Mouse (Mus musculus): Measurements from ENCODE around the gene Plppr3. TPM values are rescaled to one million over a fixed set of nuclear protein-coding genes. Genes with fewer than 3 reads are reported as not detected.

The Plppr3 gene
- 10 to 100 TPM; 20.7 to 23.9 TPM for total RNA-seq (2023)

DNA sequence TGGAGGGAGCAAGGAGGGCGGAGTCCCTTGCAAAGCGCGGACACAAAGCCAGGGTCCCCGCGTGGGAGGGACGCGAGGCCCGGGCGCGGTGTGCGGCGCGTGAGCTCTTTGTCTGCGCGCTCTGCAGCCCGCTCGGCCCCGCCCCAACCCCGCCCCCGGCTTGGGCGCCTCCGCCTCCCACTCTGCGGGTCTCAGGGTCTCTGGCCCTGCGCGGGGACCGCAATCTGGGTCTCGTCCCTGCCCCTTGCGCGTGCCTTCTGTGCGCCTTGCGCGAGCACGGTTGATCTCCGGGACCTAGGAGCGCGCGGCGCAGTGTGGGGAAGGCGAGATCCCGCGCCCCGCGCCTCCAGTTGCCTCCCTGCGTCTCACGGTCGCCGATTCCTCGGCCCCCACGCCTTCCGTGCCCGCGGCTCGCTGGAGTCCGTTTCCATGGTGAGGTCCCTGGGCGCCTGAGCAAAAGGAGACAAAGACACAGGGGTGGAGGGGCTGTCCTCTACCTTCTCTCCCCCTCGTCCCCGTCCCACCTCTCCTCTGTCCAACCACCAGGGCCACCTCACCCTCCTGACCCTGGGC lies at the start of gene Plppr3, which contains the start of gene Prtn3:
Gene Plppr3, minus strand, starts transcription at position 345 of the 573 bp plus-strand sequence.
Gene Prtn3, plus strand, starts transcription at position 187 of the 573 bp plus-strand sequence.

DNA sequence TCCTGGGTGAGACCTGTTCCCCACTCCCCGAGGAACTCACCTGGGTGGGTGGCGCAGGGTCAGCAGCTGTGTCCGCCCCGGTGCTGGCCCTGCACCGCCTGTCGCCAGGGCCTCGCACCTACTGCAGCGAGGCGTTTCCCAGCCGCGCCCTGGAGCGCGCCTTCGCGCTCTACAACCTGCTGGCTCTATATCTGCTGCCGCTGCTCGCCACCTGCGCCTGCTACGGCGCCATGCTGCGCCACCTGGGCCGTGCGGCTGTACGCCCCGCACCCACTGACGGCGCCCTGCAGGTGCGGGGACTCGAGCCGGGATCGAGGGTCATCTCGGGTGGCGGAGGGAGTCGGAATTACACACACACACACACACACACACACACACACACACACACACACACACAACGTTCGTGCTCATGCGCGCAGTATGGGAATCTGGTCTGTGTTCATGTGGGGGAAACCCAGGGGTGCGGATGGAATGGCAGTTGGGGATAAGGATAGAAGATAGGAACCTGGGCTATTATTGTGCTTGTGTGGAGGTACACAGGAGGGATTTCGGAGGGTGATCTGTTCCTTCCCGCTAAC lies 46.6 kb upstream of the Plppr3 start, which contains the start of gene R3hdm4:
Gene R3hdm4, minus strand, starts transcription at position 251 of the 578 bp plus-strand sequence.

DNA sequence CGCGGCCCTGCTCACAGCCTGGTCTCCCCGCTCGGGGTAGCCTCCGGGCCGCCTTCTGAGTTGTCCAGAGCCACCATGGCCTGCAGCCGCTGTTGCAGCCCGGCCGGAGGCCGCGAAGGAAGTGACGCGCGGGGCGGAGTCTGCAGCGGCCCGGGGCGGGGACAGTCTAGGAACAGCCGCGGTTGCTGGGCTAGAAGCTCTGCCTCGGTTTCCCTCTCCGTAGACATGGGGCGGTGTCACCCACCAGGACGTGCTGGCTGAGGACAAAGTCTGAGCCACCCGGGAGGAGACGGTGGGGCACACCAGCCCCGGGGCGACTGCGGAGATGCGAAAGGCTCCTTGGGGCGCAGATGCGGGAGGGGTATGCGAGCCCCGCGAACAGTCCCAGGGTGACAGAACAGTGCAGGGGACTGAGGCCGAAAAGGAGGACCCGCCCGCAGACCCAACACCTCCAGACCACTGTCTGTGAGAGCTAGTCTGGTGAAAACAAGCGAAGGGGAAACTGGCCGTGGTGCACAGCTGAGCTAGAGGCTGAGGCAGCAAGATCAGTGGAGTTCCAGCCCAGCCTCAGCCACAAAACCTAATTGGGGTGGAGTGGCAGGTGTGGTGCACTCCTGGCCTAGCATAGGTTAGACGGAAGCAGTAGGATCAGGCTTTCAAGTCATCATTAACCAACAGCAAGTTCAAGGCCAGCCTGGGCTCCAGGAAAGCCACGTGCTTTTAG lies 42.5 kb upstream of the Plppr3 start, which contains the start of gene Kiss1r:
Gene Kiss1r, plus strand, starts transcription at position 164 of the 724 bp plus-strand sequence.

DNA sequence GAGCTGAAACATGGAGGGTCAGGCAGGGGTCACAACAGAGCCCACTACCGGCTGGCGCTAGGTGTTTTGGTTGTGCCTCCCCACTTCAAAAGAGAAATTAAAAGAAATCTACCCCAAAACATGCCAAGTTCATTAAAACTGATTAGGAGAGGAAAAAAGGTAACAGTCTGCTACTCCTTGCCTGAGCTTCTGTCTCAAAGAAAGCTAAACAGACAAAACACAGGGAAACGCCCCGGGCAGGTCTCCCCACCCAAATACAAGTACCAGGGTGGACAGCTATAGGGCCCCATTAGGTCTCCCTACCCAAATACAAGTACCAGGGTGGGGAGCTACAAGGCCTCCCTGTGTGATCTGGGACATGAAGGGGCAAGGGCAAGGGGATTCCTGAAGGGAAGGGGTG lies 36.1 kb upstream of the Plppr3 start, which contains the start of gene Gm26602:
Gene Gm26602, plus strand, starts transcription at position 301 of the 400 bp plus-strand sequence.

DNA sequence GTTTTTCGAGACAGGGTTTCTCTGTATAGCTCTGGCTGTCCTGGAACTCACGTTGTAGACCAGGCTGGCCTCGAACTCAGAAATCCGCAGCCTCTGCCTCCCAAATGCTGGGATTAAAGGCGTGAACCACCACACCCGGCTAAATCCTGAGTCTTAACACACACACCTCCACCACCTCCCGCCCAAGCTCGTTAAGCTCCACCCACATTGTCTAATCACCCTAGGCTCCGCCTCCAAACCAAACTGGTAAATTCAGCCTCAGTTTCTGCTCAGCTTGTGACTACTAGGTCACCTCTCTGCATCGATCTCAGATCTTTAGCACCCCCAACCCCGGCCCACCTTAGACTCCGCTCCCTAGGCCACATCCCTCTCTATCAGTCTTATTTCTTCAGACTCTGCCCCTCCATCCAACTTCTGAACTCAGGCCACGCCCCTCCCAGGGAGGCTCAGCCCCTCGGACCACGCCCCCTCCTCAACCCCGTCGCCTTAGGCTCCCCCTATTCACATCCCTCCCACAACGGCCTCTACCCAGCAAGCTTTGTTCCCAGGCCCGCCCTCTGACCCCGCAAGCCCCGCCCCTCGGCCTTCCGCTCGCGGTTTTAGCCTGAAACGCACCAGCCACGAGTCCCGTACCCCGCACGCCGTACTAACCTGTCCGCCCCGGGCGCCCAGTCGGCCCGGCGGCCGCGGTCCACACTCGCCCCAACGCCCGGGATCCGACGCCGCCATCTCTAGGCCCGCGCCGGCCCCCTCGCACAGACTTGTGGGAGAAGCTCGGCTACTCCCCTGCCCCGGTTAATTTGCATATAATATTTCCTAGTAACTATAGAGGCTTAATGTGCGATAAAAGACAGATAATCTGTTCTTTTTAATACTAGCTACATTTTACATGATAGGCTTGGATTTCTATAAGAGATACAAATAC lies 34.0 kb upstream of the Plppr3 start, which contains the start of gene Med16:
Gene Med16, minus strand, starts transcription at position 757 of the 925 bp plus-strand sequence.

DNA sequence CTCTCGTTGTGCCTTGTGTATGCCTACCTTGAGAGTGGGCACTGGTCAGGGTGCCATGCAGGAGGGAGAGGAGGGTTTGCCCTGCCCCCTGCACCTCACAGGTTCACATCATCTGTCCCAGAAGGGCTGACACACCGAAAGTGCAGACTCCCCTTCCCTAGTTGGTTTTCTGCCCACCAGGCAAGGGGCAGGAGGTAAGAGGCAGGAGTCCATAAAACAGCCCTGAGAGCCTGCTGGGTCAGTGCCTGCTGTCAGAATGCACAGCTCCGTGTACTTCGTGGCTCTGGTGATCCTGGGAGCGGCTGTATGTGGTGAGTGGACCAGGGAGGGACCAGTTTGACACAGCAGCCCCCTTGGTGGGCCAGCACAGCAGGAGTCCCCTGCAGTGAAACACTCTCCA lies 16.2 kb upstream of the Plppr3 start, which contains the start of gene Cfd:
Gene Cfd, plus strand, starts transcription at position 184 of the 400 bp plus-strand sequence.

DNA sequence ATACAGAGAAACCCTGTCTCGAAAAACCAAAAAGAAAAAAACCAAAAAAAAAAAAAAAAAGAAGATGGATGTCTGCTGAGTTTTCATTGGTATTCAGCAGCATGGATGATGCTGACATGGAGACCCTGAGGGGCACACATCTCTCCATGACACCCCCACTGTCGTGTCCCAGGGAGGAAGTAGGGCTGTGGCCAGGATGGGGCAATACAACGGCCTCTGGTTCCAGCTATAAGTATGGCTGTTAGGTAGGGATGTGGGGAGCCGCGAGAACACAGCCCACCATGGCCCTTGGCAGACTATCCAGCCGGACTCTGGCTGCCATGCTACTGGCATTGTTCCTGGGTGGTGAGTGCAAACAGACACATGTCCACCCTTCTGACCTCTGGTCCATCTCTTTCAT lies 11.6 kb upstream of the Plppr3 start, which contains the start of gene Elane:
Gene Elane, plus strand, starts transcription at position 194 of the 400 bp plus-strand sequence.

DNA sequence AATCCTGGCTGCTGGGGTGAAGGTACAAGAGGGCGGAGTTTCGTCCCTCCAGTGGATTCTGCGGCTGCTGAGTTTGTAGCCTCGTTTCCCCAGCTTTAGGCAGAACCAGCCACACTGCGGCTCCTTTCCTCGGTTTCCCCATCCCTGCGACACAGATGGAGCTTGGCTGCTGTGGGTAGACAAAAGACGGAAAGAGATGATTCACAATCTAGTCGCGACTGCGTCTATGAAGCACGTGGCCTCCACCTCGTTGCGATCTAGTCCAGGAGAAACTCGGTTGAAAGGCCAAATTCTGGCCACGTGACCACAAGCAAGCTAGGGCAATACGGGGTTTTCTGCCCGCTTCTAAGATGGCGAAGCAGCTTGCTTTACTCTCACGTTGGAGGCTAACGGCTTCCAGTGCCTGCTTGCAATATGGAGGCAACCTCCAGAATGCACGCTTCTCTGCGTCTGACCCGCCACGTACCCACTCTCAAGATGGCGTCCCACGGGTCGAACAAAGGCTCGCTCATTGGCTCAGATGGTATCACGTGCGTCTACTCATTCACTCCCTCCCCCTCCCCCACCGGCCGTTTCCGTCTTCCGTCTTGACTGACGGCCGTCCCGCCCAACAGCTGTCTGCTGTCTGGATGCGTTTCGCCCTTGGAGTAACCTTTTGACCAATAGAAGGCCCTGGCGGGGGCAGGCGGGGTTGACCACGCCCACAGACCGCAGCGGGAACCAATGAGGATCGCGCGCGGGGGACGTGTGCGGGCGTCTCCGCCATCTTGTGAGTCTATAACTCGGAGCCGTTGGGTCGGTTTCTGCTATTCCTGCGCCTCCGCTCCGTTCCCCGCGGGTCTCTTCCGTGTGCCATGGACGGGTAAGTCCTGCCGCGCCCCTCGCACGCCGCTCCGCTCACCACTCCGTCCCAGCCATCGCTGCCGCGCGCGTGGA lies 20.3 kb downstream of the Plppr3 start, which contains the start of gene Ptbp1:
Gene Ptbp1, plus strand, starts transcription at position 568 of the 936 bp plus-strand sequence.

DNA sequence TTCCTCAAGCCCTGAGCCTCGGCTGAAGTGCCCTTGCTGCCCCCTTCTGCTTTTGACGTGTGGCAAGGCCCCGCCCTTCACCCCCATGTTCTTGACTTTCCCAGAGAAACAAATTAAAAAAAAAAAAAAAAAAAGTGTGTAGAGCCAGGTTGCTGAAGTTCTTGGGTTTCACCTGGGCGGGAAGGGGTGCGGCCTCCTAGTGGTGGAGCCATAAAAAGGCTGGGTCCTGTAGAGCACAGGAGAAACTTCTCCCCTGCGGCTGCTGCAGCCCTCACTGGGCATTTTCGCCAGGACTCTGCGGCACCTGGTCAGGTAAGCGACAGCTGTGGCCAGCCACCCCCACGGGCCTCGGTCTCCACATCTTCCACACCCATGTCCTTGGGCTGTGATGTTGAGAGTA lies 53.7 kb downstream of the Plppr3 start, which contains the start of gene Misp:
Gene Misp, plus strand, starts transcription at position 208 of the 400 bp plus-strand sequence.

Other genes with a start within 250 kb of the Plppr3 start
- not detected for gene Shc2, start 236.7 kb downstream of the Plppr3 start, total RNA-seq (2023)
- not detected for gene Odf3l2, start 228.9 kb downstream of the Plppr3 start, total RNA-seq (2023)
- gene Madcam1, start 210.1 kb downstream of the Plppr3 start, total RNA-seq (2023): not detected
- 10 to 100 TPM; 20.1 to 26.2 TPM for gene Tpgs1, start 205.3 kb downstream of the Plppr3 start, total RNA-seq (2023)
- gene Cdc34, start 192.4 kb downstream of the Plppr3 start, total RNA-seq (2023): 10 to 100 TPM; 66.7 to 77.6 TPM
- 1 to 10 TPM; 1.1 to 1.2 TPM for gene Gzmm, start 185.6 kb downstream of the Plppr3 start, total RNA-seq (2023)
- 100 to 1,000 TPM; 117 to 123 TPM for gene Bsg, start 170.1 kb downstream of the Plppr3 start, total RNA-seq (2023)
- gene Hcn2, start 158.0 kb downstream of the Plppr3 start, total RNA-seq (2023): under 1 TPM; 0.11 to 0.18 TPM
- gene Polrmt, start 128.1 kb downstream of the Plppr3 start, total RNA-seq (2023): 10 to 100 TPM; 13.7 to 15.0 TPM
- gene Fgf22, start 119.6 kb downstream of the Plppr3 start, total RNA-seq (2023): not detected
- 10 to 100 TPM; 25.1 to 26.7 TPM for gene Rnf126, start 107.7 kb downstream of the Plppr3 start, total RNA-seq (2023)
- 1 to 10 TPM; 4.5 to 5.9 TPM for gene Fstl3, start 97.4 kb downstream of the Plppr3 start, total RNA-seq (2023)
- gene Prss57, start 83.7 kb downstream of the Plppr3 start, total RNA-seq (2023): 10 to 100 TPM; 13.6 to 18.0 TPM
- 100 to 1,000 TPM; 124 to 129 TPM for gene Palm, start 81.1 kb downstream of the Plppr3 start, total RNA-seq (2023)
- gene Misp, start 53.6 kb downstream of the Plppr3 start, total RNA-seq (2023): under 1 TPM; 0.46 to 0.51 TPM
- 100 to 1,000 TPM; 267 to 286 TPM for gene Ptbp1, start 20.2 kb downstream of the Plppr3 start, total RNA-seq (2023)
- 100 to 1,000 TPM; 466 to 531 TPM for gene Prtn3, start 158 bp downstream of the Plppr3 start, total RNA-seq (2023)
- gene Elane, start 11.6 kb upstream of the Plppr3 start, total RNA-seq (2023): 100 to 1,000 TPM; 527 to 568 TPM
- gene Cfd, start 16.2 kb upstream of the Plppr3 start, total RNA-seq (2023): not detected
- 10 to 100 TPM; 32.8 to 40.7 TPM for gene Med16, start 34.3 kb upstream of the Plppr3 start, total RNA-seq (2023)
- not detected for gene Gm26602, start 36.2 kb upstream of the Plppr3 start, total RNA-seq (2023)
- 1 to 10 TPM; 5.0 to 5.4 TPM for gene Kiss1r, start 42.3 kb upstream of the Plppr3 start, total RNA-seq (2023)
- gene R3hdm4, start 46.6 kb upstream of the Plppr3 start, total RNA-seq (2023): 100 to 1,000 TPM; 488 to 566 TPM
- gene Arid3a, start 52.4 kb upstream of the Plppr3 start, total RNA-seq (2023): 100 to 1,000 TPM; 187 to 197 TPM
- 10 to 100 TPM in 1 of 2 experiments, 1 to 10 TPM in 1; 9.9 to 13.2 TPM for gene Wdr18, start 85.5 kb upstream of the Plppr3 start, total RNA-seq (2023)
- gene Grin3b, start 96.1 kb upstream of the Plppr3 start, total RNA-seq (2023): under 1 TPM in 1 of 2 experiments, not detected in 1; 0.26 TPM
- gene Tmem259, start 109.7 kb upstream of the Plppr3 start, total RNA-seq (2023): 10 to 100 TPM; 68.0 to 69.4 TPM
- gene Cnn2, start 114.0 kb upstream of the Plppr3 start, total RNA-seq (2023): 100 to 1,000 TPM; 543 to 593 TPM
- gene Abca7, start 121.9 kb upstream of the Plppr3 start, total RNA-seq (2023): 100 to 1,000 TPM; 110 to 111 TPM
- 100 to 1,000 TPM; 428 to 464 TPM for gene Arhgap45, start 142.0 kb upstream of the Plppr3 start, total RNA-seq (2023)
- 10 to 100 TPM; 34.8 to 48.1 TPM for gene Polr2e, start 165.2 kb upstream of the Plppr3 start, total RNA-seq (2023)
- gene Gpx4, start 172.5 kb upstream of the Plppr3 start, total RNA-seq (2023): 100 to 1,000 TPM; 269 to 306 TPM
- 100 to 1,000 TPM; 141 to 163 TPM for gene Sbno2, start 230.9 kb upstream of the Plppr3 start, total RNA-seq (2023)
- gene Stk11, start 241.2 kb upstream of the Plppr3 start, total RNA-seq (2023): 100 to 1,000 TPM; 183 to 187 TPM